Mouse (Mus musculus): Measurements from ENCODE around the gene Gm13090. TPM values are rescaled to one million over a fixed set of nuclear protein-coding genes. Genes with fewer than 3 reads are reported as not detected.

Gm13090 gene
- polyA plus RNA-seq, 1 experiment from 2014 or later: not detected

DNA sequence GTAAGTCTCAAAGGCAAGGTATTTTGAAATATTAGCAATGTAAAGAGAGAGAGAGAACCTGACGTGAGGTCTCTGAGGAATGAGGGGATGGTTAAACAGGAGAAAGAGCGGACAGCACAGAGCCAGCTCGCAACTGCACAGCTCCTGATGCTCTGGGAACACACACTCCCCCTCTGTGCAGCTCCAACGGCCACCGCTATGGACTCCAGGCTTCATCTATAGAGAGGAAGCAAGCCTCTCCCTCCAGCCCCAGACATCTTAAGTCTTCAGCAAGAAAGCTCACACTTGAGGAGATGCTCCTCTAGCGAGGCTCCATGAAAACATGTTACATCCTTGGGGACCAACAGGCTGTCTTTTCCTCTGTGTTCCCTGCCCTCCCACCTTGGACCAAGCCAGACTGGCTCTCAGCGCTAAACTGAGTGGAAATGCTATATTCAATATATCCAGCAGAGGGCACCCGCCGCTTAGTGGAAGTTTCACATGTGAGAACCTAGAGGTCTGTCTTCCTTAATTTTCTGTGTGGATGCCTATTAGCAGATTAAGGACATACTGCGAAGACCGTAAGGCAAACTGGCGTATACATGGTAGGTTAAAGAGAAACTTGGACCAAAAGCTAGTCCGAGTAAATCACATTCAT, 16.1 kb upstream of the Gm13090 start:
- 51% methylated on average over 13 of the region's 13 CpGs for WGBS
- Histone ChIP-seq H3K36me3 (ENCODE audit: control insufficient read depth, insufficient read depth) (no peaks in the 10 kb centered on the region), H3K27me3 (replicated peaks; ENCODE audit: control insufficient read depth, insufficient read depth, low read length) (no peaks in the 10 kb centered on the region), H3K4me3 (ENCODE audit: low read depth, low read length) (no peak overlapping the region), H3K4me1 (replicated peaks; ENCODE audit: control insufficient read depth, insufficient read depth, low read length) (0 out of 2 replicates have a peak, but pooled peaks cover 3% of the 10 kb centered on the region), H3K9me3 (ENCODE audit: control insufficient read depth) (no peaks in the 10 kb centered on the region), H3K9ac (ENCODE audit: low read depth, low read length) (no peak overlapping the region), H3K4me2 (replicated peaks; ENCODE audit: low read depth) (no peak overlapping the region), H3K27ac (ENCODE audit: low read depth, low read length) (no peak overlapping the region)
- ATAC-seq: no peak
- TF ChIP-seq CTCF (IDR thresholded peaks at IDR 0.05; ENCODE audit: low read depth): peak; percentile 95

DNA sequence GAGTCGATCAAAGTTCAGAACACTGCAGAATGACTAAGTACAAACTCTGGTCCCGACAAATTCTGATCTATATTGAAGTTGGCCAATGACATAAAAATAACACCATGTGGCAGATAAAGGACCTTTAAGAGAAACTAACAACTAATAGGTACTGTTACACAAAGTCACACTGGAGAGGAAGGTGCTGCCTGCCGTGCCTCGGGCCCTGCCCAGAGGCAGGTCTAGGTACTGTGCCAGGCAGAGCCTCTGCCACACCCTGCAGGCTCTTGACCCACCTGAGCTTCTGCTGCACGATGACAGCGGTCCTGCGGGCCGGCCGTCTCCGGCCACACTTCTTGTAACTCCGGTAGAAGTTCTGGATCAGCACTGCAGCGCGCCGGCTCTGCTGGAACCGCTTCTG, 14.6 kb upstream of the Gm13090 start:
- Histone ChIP-seq H3K27ac (ENCODE audit: low read depth, low read length) (no peak overlapping the region), H3K4me3 (ENCODE audit: low read depth, low read length) (no peak overlapping the region), H3K4me2 (replicated peaks; ENCODE audit: low read depth) (no peak overlapping the region), H3K9me3 (ENCODE audit: control insufficient read depth) (no peaks in the 10 kb centered on the region), H3K4me1 (replicated peaks; ENCODE audit: control insufficient read depth, insufficient read depth, low read length) (0 out of 2 replicates have a peak, but pooled peaks cover 3% of the 10 kb centered on the region), H3K9ac (ENCODE audit: low read depth, low read length) (no peak overlapping the region), H3K27me3 (replicated peaks; ENCODE audit: control insufficient read depth, insufficient read depth, low read length) (no peaks in the 10 kb centered on the region), H3K36me3 (ENCODE audit: control insufficient read depth, insufficient read depth) (no peaks in the 10 kb centered on the region)
- peak; percentile 50; the same call in 1 of the 2 replicates for ATAC-seq
- 79% methylated on average over 15 of the region's 15 CpGs for WGBS
- TF ChIP-seq CTCF (IDR thresholded peaks at IDR 0.05; ENCODE audit: low read depth): no peak

DNA sequence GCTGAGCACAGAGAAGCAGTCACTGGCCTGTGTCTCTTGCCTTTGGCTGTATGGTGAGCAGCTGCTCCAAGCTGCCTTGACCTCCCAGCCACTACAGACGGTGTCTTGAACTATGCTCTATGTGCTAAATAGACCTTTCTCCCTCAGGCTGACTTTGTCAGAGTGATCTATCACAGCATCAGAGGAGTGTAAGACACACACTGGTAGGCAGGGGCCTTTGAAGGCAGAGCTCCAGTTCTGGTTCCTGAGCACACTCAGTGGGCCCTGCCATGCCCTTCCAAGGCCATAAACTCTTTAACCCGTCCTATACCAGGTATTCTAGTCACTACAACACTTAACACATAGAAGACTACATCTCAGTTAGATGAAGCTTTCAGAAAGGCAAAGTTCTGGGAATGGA, 8.0 kb upstream of the Gm13090 start:
- Histone ChIP-seq H3K4me1 (replicated peaks; ENCODE audit: control insufficient read depth, insufficient read depth, low read length) (no peaks in the 10 kb centered on the region), H3K27ac (ENCODE audit: low read depth, low read length) (no peak overlapping the region), H3K9ac (ENCODE audit: low read depth, low read length) (no peak overlapping the region), H3K27me3 (replicated peaks; ENCODE audit: control insufficient read depth, insufficient read depth, low read length) (no peaks in the 10 kb centered on the region), H3K9me3 (ENCODE audit: control insufficient read depth) (no peaks in the 10 kb centered on the region), H3K4me3 (ENCODE audit: low read depth, low read length) (no peak overlapping the region), H3K4me2 (replicated peaks; ENCODE audit: low read depth) (no peak overlapping the region), H3K36me3 (ENCODE audit: control insufficient read depth, insufficient read depth) (no peaks in the 10 kb centered on the region)
- 77% methylated on average over 2 of the region's 2 CpGs for WGBS
- no peak for ATAC-seq
- TF ChIP-seq CTCF (IDR thresholded peaks at IDR 0.05; ENCODE audit: low read depth): no peak

DNA sequence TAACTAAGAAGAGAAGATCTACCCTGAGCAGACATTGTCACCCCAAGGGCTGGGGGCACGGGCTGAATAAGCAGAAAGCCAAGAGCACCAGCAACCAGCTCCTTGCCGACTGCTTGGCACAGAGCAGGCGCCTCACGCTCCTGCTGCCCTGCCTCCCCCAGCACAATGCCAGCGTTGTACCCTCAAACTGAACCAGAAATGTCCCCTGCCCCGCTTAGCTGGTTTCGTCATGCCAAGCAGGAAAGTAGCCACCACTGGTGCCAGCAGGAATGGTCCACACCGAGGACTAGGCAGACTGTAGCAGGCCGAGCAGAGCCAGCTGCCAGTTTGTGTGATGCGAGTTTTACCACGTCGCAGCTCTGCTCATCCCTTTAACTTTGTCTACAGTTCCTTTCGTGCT, 7.4 kb upstream of the Gm13090 start:
- ATAC-seq: no peak
- 90% methylated on average over 13 of the region's 13 CpGs for WGBS

DNA sequence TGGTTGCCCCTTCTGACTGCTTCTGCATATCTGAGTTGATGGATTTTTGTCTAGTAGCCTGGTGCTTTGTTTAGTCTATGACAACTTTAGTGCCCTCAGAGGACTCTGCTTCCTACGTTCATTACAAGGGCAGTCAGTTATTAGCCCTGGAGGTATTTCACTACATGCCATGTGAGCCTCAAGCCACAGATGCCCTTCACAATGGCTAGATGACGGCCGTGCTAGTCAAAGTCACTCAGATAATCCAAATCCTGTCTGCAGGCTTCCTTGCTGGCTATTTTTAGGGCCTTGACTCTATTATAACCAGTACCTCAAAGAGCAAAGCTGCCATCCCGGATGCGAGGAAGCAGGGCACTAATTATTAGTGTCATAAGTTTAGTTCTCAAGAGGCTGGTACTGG, 6.3 kb upstream of the Gm13090 start:
- Histone ChIP-seq H3K4me3 (ENCODE audit: low read depth, low read length) (no peak overlapping the region), H3K9ac (ENCODE audit: low read depth, low read length) (no peak overlapping the region), H3K4me1 (replicated peaks; ENCODE audit: control insufficient read depth, insufficient read depth, low read length) (no peaks in the 10 kb centered on the region), H3K4me2 (replicated peaks; ENCODE audit: low read depth) (no peak overlapping the region), H3K27ac (ENCODE audit: low read depth, low read length) (no peak overlapping the region), H3K9me3 (ENCODE audit: control insufficient read depth) (no peaks in the 10 kb centered on the region), H3K27me3 (replicated peaks; ENCODE audit: control insufficient read depth, insufficient read depth, low read length) (no peaks in the 10 kb centered on the region), H3K36me3 (ENCODE audit: control insufficient read depth, insufficient read depth) (no peaks in the 10 kb centered on the region)
- no peak for ATAC-seq
- TF ChIP-seq CTCF (IDR thresholded peaks at IDR 0.05; ENCODE audit: low read depth): no peak
- WGBS: 78% methylated on average over 5 of the region's 5 CpGs

More for the DNA sequence above, 7.4 kb upstream of the Gm13090 start:
- Histone ChIP-seq H3K27ac (ENCODE audit: low read depth, low read length) (no peak overlapping the region), H3K4me2 (replicated peaks; ENCODE audit: low read depth) (no peak overlapping the region), H3K4me3 (ENCODE audit: low read depth, low read length) (no peak overlapping the region), H3K9ac (ENCODE audit: low read depth, low read length) (no peak overlapping the region), H3K9me3 (ENCODE audit: control insufficient read depth) (no peaks in the 10 kb centered on the region), H3K36me3 (ENCODE audit: control insufficient read depth, insufficient read depth) (no peaks in the 10 kb centered on the region), H3K4me1 (replicated peaks; ENCODE audit: control insufficient read depth, insufficient read depth, low read length) (no peaks in the 10 kb centered on the region), H3K27me3 (replicated peaks; ENCODE audit: control insufficient read depth, insufficient read depth, low read length) (no peaks in the 10 kb centered on the region)
- TF ChIP-seq CTCF (IDR thresholded peaks at IDR 0.05; ENCODE audit: low read depth): no peak

DNA sequence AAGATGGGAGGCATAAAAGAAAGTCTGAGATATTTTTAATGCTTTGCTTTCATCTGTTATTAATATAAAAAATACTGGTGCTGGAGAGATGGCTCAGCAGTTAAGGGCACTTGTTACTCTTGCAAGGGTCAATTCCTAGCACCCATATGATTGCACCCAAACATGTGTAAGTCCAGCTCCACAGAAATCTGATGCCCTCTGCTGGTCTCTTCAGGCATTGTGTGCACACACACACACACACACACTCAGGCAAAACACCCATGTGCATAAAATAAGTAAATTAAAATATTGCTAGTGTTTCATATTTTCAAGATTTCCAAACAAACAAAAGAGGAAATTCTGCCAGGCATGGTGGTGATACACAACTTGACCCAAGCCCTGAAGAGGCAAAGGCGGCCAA, 2.0 kb upstream of the Gm13090 start:
- Histone ChIP-seq H3K4me1 (replicated peaks; ENCODE audit: control insufficient read depth, insufficient read depth, low read length) (no peaks in the 10 kb centered on the region), H3K36me3 (ENCODE audit: control insufficient read depth, insufficient read depth) (no peaks in the 10 kb centered on the region), H3K4me3 (ENCODE audit: low read depth, low read length) (no peak overlapping the region), H3K4me2 (replicated peaks; ENCODE audit: low read depth) (no peak overlapping the region), H3K27ac (ENCODE audit: low read depth, low read length) (no peak overlapping the region), H3K9me3 (ENCODE audit: control insufficient read depth) (no peaks in the 10 kb centered on the region), H3K9ac (ENCODE audit: low read depth, low read length) (no peak overlapping the region), H3K27me3 (replicated peaks; ENCODE audit: control insufficient read depth, insufficient read depth, low read length) (no peaks in the 10 kb centered on the region)
- TF ChIP-seq CTCF (IDR thresholded peaks at IDR 0.05; ENCODE audit: low read depth): peak; percentile 30
- 92% methylated on average over 1 of the region's 1 CpGs for WGBS
- ATAC-seq: no peak

Measured in intestine, postnatal 0 days (tissue).